Mouse (Mus musculus) gastrocnemius, postnatal 14 days (tissue): ENCODE results near the gene Mecom. TPM values are rescaled to one million over a fixed set of nuclear protein-coding genes. Genes with fewer than 3 reads are reported as not detected.

Experiments used
- DNase-seq: peaks from one replicate; pipeline ENCODE4 v3.0.0; 2021; ENCODE audit warnings: mixed read lengths
- intact Hi-C: fragments of 180-260 bp; cut with DNase I; formaldehyde crosslinking; loops from one replicate; pipeline ENCODE4 v1.15.1; 2025; ENCODE audit warnings: low total_unique reads
- total RNA-seq, 2 experiments: library from RNA; stranded (reverse); gene quantifications; 2 replicates each; pipeline ENCODE4 v1.2.3; 2021

Gene Mecom
- total RNA-seq, 2 experiments from 2014 or later: 9.8 to 12.2 TPM

GRCm38 (mm10) chr3:30189325-30189724, 358.5 kb downstream of the Mecom start:
- intact Hi-C loops: no loop called here
- no peak for DNase-seq

GRCm38 (mm10) chr3:30187812-30188469, 359.9 kb downstream of the Mecom start:
- DNase-seq: no peak

GRCm38 (mm10) chr3:30181807-30182481, 365.9 kb downstream of the Mecom start:
- intact Hi-C loops: no loop called here
- DNase-seq: no peak

More at GRCm38 (mm10) chr3:30187812-30188469, 359.9 kb downstream of the Mecom start:
- intact Hi-C loops: no loop called here

- intact Hi-C loops: no loop called here
- DNase-seq: no peak
These were observed 371.2 kb downstream of the Mecom start for GRCm38 (mm10) chr3:30176615-30177014.

GRCm38 (mm10) chr3:30173812-30174211, 374.0 kb downstream of the Mecom start:
- intact Hi-C loops: no loop called here
- no peak for DNase-seq

- DNase-seq: no peak
- intact Hi-C loops: no loop called here
These were observed 379.2 kb downstream of the Mecom start for GRCm38 (mm10) chr3:30168396-30169186.

- DNase-seq: no peak
- intact Hi-C loops: no loop called here
These were observed 380.8 kb downstream of the Mecom start for GRCm38 (mm10) chr3:30167027-30167426.

GRCm38 (mm10) chr3:30164834-30165233, 383.0 kb downstream of the Mecom start:
- no peak for DNase-seq
- intact Hi-C loops: no loop called here

- DNase-seq: no peak
- intact Hi-C loops: no loop called here
These were observed 384.4 kb downstream of the Mecom start for GRCm38 (mm10) chr3:30163390-30163789.

GRCm38 (mm10) chr3:30160961-30161670, 386.7 kb downstream of the Mecom start:
- DNase-seq: no peak
- intact Hi-C loops: no loop called here

- intact Hi-C loops: no loop called here
- no peak for DNase-seq
These were observed 387.5 kb downstream of the Mecom start for GRCm38 (mm10) chr3:30160346-30160745.

GRCm38 (mm10) chr3:30157128-30157670, 390.6 kb downstream of the Mecom start:
- intact Hi-C loops: no loop called here
- DNase-seq: no peak

GRCm38 (mm10) chr3:30154390-30154789, 393.4 kb downstream of the Mecom start:
- intact Hi-C loops: no loop called here
- no peak for DNase-seq

- no peak for DNase-seq
- intact Hi-C loops: no loop called here
These were observed 393.9 kb downstream of the Mecom start for GRCm38 (mm10) chr3:30153923-30154331.

- no peak for DNase-seq
These were observed 397.7 kb downstream of the Mecom start for GRCm38 (mm10) chr3:30150071-30150470.

GRCm38 (mm10) chr3:30148378-30149079, 399.3 kb downstream of the Mecom start:
- no peak for DNase-seq
- intact Hi-C loops: no loop called here

More at GRCm38 (mm10) chr3:30150071-30150470, 397.7 kb downstream of the Mecom start:
- intact Hi-C loops: no loop called here

- intact Hi-C loops: no loop called here
- DNase-seq: no peak
These were observed 402.8 kb downstream of the Mecom start for GRCm38 (mm10) chr3:30145051-30145450.

- intact Hi-C loops: no loop called here
- DNase-seq: no peak
These were observed 403.8 kb downstream of the Mecom start for GRCm38 (mm10) chr3:30143961-30144411.

- intact Hi-C loops: no loop called here
- no peak for DNase-seq
These were observed 404.4 kb downstream of the Mecom start for GRCm38 (mm10) chr3:30143440-30143839.
